Mouse (Mus musculus) brain, adult 2 months (tissue): Measurements from ENCODE around the gene Ell.
"Not testable (repeated sequence)": the region's sequence is repeated elsewhere in the genome, so short reads cannot be mapped to it uniquely, and the experiment has no call there.

Source experiments
- DNase-seq: peaks from one replicate; pipeline ENCODE4 v3.0.0; 2011; ENCODE audit warnings: low read depth, low spot score

Gene Ell

DNA sequence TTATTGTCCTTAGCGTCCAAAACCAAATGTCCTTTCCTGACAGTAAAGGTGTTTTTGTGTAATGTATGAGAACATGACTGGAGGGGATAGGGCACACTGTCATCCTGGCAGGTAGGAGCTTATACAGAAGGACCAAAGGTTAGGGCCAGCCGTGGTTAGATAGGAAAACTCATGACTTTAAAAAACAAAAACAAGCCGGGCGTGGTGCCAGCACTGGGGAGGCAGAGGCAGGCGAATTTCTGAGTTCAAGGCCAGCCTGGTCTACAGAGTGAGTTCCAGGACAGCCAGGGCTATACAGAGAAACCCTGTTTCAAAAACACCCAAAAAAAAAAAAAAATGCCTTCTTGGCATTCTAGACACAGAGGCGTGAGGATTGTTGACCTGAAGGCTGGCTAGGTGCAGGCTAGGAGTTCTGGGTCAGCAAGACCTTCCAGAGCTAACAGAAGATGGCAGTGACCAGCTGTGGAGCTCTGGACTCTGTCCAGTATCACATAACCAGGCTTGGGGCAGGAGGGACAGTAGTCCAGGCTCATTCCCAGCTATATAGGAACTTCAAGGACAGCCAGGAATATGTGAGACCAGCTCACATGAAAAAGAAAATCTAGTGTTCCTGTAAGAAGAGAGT is 24.6 kb downstream of the Ell start:
- DNase-seq: no peak

DNA sequence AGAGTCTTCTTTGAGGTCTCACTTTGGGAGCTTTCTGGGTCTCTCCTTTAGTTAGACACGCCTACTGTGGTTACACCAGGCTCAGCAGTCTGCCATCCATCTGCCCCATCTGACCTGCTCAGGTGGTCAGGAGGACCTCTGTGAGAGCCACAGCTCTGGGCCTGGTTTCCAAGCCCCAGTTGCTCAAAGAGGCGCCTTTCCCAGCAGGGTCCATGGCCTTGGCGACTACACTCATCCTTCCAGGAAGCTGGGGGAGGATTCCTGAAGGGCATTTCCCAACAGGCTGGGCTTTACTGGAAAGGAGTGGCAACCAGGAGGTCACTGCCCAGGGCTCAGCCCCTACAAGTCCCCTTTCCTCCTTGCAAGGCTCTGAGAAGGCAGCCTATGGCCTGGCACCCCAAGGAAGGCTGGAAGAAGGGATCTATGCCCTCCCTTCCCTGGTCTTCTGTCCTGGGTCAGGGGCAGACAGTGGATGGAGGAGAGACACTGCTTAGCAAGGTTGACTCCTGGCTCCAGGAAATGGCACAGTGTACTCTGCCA is 25.5 kb downstream of the Ell start:
- no peak for DNase-seq

DNA sequence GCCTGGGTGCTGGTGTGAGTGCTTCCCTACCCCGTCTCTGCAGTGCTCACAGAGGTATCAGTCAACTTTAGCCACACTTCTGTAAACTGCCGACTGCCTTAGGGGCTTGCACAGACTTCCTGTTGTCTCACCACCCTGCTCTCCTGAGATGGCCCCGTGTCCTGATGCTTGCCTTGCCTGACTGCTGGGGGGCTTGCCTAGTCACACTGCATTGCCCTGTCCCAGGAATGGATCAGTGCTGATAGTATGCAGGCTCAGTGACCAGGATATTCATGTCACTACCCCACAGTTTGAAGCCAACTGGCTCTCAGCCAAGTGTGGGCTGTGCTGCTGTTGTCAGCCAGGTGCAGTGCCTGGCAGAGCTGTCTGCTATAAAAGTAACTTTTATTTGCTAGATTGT is 26.3 kb downstream of the Ell start:
- peak; percentile 42 for DNase-seq

DNA sequence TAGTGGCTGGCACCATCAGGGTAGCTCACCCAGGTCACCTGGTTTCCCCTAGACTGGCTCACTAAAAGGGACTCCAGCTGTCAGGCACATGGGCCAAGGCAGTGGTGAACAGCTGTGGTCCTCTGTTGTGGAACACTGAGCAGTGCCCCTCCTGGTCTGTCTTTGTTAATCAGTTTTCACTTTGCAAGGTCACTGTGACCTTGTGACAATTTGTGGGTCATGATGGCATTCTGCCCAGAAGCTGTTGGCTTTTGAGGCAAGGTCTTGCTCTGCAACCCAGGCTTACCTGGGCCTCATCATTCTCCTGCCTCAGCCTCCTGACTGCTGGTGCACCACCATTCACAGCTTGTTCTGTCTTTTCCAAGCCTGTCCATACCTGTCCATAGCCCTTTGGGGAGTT is 31.1 kb downstream of the Ell start:
- no peak for DNase-seq

DNA sequence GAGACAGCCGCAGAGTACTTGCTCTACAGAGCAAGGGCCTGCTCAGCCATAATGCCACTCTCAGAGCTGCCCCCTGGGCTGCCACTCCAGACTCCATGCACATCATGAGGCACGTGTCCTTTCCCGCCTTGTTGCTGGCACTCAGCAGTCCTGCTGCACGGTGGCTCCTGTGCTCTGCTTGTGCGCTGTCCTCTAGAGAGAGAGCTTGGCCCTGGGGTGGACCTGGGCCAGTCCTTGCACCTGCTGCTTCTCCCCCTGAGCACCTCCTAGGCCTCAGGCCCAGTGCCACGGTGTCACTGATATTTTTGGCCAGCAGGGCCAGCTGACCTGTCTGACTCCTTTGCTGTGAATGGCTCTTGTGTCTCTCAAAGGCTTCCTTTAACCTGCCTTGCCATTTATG is 31.7 kb downstream of the Ell start:
- DNase-seq: peak; percentile 78

DNA sequence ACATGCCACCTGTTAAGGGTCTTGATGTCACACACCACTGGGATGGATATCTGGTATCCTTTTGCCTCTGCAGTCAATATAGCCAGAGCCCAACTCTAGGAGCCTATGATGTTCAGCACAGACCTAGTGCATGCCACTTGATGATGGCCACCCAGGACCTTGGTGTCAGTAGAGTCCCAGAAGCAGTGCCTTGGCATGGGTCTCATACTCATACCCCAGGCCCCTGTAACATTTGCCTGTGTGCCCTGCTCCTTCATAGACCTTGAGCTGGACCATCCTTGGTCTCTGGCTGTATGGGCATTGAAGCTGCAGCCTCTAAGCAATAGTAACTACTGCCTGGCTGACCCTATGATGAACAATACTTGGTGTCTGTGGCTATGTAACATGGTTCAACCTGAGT is 35.0 kb downstream of the Ell start:
- no peak for DNase-seq

DNA sequence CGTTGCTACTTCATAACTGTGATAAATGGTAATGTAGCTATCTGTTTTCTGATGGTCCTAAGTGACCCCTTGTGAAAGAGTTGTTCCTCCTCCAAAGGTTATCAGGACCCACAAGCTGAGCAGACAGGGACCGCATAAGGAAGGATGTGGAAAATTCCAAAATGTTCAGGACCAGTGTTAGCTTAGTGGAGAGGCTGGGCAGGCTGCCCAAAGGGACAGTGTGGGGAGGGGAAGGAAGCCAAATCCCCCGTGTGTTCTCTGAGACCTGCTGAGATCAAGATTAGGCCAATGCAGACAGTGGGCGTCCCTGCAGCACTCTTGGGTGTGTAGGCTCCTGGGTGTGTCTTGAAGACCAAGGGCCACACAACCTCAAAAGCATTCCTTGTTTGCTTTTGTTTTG is 35.7 kb downstream of the Ell start:
- DNase-seq: peak; percentile 76

DNA sequence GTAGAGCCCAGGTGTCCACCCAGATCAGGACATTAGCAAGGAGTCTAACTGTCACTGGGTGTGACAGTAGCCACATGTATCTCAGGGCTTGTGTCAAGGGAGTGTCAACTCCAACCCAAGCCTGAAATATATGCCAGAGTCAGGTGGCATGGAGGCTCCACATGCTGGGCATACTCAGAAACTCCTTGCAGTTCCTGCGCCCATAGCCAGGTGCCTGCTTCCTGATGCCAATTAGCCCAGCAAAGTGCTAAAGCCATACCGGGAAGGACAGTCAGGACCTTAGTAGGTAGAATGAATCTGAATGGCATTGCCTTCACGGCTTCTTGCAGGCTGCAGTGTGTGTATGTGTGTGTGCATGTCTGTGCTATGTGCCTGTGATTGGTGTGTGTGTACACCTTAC is 38.0 kb downstream of the Ell start:
- DNase-seq: no peak

DNA sequence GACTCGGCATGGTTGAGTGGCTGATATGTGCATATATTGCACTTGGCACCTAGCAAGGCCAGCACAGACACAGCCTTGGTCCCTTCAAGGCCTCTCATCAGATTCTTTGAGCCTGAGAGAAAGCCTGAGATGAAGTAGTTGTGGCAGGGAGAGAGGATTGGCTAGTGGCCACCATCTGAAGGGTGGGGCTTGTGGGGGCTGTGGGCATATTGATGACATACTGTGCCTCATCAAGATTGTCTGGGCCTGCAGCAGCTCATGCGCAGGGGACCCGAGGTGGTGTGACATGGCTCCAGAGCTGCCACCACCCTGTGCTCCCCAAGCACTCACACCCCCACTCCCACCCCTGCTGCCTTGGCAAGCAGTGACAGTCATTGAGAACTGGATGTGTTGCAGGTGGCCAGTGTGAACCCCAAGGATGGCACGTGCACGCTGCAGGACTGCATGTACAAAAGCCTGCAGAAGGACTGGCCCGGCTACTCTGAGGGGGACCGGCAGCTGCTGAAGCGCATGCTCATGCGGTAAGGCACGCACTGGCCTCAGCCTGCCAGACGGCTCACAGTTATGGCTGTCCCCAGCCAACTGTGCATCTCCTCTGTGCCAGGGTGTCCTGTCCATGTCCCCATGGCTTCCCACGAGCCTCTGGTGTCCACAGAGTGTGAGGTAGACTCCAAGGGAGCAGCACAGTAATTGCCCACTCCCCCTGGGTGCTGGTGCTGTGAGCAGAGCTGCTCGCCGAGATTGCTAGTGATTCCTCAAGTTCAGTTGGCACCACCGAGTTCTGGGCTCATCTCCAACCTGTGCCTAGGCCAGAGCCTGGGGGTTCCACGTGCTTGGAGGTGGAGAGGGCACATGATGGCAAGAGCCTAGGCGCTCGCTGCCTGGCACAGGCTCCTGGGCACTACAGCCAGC is 44.5 kb downstream of the Ell start:
- peak; percentile 86 for DNase-seq

DNA sequence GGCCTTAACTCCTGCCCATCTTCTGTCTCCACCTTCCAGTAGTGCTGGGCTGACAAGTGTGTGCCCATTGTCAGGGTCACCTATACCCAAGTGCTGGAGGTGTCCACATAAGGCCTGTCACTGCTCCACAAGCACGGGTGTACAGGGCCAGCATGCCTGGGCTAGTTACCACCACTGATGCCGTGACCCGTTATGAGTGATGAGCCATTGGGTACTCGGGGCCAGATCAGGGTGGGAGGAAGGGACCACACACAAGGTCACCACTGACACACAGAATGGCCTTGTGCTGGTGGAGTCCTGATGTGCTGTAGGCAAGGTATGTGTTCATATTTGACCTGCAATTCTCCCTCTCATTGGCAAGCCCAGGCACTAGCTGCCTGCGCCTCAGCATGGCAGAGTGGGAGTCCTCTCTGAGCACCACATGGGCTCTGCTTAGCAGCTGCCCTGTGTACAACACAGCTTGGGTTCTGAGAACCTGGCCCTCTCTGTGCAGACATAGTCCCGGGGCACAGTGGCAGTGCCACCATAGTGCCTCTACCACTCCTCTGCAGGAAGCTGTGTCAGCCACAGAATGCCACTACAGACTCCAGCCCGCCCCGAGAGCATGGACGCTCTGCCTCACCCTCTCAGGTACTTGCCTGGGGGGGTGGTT is 45.5 kb downstream of the Ell start:
- DNase-seq: no peak

DNA sequence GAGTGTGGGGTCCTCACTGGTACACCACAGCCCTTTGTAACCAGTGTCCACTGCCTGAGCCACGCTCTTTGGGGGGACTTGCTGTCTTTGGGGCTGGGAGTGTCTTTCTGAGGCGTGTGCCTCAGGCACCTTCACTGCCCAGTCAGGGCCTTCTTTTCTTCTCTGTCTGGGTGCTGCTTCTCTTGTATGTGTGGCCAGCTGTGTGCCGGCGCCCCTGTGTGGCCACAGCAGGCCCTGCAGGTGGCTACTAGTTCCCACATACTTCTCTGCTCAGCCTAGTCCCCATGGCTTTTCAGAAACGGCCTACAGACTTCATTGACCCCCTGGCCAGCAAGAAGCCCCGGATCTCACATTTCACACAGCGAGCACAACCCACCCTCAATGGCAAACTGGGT is 46.0 kb downstream of the Ell start:
- peak; percentile 76 for DNase-seq

DNA sequence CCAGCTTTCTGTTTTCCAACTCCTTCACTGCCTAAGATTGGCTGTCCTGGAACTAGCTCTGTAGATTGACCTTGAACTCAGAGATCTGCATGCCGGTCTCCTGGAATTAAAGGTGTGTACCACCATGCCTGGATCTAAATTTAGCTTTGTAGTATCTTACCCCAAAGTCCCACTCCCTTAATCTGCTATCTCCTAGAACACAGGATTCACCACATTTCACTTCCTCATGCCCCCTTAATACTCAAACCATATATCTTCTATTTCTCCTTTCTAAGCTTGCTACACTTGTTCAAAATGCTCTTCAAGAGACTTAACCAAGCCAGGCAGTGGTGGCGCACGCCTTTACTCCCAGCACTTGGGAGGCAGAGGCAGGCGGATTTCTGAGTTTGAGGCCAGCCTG is 48.7 kb downstream of the Ell start:
- not testable (repeated sequence) for DNase-seq

DNA sequence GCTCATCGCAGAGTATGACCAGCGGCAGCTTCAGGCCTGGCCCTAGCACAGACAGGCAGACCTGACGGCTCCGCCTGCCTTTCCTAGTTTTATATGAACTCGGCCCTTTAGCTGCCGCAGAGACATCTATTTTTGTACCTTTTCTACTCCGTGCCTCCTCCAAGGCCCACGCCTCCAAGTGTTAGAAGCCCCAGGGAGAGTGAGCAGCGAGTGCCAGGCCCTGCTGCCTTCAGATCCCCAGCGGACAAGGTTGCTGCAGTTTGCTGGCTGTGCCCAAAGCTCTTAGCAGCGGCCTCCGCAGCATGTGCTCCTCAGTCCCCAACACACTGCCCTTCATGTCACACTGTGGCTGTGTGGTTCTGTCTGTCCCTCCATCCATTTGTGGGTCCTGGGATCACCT is 52.3 kb downstream of the Ell start:
- DNase-seq: peak; percentile 76

DNA sequence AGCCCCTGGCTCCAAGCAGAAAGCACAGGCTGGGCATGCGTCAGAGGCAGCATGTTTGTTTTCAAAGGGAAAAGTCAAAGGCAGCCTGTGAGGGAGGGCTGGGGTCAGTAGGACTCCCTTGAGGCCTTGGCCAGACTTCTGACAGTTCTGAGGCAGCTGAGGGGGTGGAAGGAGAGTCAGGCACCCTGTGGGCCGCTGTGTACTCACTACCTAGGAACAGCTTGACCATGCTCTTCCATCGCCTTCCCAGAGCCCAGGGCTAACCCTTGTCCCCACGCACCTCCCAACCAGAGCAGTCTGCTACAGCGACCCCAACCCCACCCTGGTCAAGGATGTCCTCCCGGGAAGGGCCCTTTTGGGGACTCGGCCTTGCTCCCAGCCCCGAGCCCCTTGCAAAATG is 53.9 kb downstream of the Ell start:
- no peak for DNase-seq

DNA sequence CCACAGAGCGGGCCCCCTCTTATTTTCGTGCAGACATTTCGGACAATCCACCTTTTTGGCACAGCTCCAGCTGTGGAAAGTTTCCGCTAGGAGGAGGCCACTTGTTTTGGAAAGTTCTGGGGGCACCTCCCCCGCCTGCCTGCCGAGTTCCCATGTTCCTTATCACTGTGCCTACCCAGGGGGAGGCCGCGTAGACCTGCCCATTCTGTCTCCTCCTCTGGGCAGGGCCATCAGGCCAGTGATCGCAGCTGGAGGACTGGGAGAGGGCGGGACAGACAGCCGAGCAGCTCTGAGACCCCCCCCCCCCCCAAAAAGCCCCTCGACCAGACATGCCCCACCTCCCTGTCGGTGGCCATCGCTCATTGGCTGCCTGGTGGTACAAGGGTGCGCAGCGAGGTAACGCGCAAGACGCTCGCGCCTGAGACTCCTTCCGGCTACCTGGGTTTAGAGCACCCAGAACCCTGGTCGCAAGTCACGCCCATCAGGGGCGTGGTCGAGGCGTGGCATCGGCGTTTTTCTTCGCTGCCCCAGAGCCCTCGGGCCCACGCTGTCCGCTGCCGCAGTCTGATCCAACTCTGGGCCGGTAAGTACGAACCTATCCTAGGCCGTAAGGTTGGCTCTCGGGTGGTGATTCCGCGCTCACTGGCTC is 54.8 kb downstream of the Ell start, which contains the start of gene Isyna1:
Gene Isyna1 (plus strand): TSS at position 413 of the 649 bp plus-strand sequence.
- peak; percentile 91 for DNase-seq

DNA sequence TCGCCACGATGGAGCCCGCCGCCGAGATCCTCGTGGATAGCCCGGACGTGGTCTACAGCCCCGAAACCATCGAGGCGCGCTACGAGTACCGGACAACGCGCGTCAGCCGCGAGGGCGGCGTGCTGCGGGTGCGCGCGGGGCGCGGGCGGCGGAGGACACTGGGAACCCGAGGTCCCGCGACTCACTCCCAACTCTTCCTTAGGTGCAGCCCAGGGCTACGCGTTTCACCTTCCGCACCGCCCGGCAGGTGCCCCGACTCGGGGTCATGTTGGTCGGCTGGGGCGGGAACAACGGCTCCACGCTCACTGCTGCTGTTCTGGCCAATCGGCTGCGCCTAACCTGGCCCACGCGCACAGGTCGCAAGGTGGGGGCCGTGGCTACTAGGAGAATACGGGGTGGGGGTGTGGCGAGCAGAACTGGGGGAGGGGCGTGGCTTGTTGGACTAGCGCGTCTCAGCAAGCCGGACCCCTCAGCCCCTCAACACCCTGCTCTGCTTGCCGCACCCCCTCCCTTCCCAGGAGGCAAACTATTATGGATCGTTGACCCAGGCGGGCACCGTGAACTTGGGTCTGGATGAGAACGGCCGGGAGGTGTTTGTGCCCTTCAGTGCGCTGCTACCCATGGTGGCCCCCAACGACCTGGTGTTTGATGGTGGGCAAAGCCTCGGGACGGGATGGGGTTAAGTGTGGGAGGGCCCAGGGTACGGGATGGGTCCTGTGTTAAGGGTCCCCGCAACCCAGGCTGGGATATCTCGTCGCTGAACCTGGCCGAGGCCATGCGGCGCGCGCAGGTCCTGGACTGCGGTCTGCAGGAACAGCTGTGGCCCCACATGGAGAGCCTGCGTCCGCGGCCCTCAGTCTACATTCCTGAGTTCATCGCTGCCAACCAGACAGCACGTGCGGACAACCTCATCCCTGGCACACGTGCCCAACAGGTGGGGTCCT is 55.6 kb downstream of the Ell start:
- DNase-seq: no peak

DNA sequence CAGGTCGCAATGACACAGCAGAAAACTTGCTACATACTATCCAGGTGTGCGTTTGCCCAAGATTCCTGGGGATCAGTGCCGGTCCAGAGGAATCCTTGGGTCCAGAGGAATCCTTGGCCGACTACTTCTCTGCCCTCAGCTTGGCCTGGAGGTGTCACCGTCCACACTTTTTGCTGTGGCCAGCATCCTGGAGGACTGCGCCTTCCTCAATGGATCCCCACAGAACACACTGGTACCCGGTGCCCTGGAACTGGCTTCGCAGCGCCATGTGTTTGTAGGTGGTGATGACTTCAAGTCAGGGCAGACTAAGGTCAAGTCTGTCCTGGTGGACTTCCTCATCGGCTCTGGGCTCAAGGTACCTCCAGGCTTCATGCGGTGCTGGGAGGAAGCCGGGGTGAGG is 56.6 kb downstream of the Ell start:
- no peak for DNase-seq

DNA sequence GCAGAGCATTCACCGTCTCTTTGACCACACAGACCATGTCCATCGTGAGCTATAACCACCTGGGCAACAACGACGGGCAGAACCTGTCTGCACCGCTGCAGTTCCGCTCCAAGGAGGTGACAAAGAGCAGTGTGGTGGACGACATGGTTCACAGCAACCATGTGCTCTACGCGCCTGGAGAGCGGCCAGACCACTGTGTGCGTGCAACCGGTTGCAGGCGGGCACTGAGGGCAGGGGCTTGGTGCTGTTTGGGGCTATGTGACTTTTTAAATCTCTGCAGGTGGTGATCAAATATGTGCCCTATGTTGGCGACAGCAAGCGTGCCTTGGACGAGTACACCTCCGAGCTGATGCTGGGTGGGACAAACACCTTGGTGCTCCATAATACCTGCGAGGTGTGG is 57.0 kb downstream of the Ell start:
- DNase-seq: no peak

DNA sequence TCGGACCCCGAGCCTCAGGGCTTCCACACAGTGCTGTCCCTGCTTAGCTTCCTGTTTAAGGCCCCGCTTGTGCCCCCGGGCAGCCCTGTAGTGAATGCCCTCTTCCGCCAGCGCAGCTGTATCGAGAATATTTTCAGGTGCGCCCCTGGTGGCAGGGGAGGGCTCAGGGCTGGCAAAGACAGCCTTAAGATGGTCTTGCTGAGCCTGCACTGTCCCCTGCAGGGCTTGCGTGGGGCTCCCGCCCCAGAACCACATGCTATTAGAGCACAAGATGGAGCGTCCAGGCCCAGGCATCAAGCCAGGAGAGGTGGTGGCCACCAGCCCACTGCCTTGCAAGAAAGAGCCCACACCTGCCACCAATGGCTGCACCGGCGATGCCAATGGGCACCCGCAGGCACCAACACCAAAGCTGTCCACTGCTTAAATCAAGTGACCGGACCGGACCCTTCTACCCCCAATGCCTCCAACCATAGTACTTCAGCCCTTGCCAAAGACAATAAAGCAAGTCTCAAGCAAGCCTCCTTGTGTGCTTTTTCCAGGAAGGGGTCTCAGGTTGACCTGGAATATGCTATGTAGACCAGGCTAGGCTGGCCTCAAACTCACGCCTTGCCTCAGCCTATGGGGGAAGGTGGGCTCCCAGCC is 57.6 kb downstream of the Ell start:
- DNase-seq: peak; percentile 56
